Mouse (Mus musculus): ENCODE data around the gene Tmem132c.

DNA sequence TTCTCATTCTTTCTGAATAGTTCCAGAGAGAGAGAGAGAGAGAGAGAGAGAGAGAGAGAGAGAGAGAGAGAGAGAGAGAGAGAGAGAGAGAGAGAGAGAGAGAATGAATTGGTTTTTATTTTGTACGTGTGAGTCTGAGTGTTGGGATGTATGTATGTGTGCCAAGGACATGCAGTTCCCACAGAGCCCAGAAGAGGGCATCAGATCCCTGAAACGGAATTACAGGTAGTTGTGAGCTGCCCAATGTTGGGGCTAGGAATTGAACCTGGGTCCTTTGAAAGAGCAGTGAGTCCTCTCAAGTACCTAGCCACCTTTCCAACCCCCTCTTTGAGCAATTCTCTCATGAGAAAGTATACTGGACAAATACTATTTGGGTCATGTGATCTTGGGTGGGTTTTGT lies 111.4 kb downstream of the Tmem132c start:
- no peak for TF ChIP-seq POLR2A (IDR thresholded peaks at IDR 0.05; ENCODE audit: low read depth, low read length)
- TF ChIP-seq CTCF (IDR thresholded peaks at IDR 0.05; ENCODE audit: extremely low read depth, insufficient read depth, insufficient read length, insufficient replicate concordance), result no peak
